Mouse (Mus musculus) granulocyte monocyte progenitor cell, adult 5-6 weeks (primary cell): ENCODE measurements around the gene Zfhx3. TPM values are rescaled to one million over a fixed set of nuclear protein-coding genes. Genes with fewer than 3 reads are reported as not detected.
A peak's percentile ranks its signal among the peaks of the same experiment; 100 is the strongest.

ENCODE experiments used
- ATAC-seq: replicated peaks from 2 replicates; pipeline ENCODE4 v1.8.0; 2016; ENCODE audit warnings: mild to moderate bottlenecking, moderate TSS enrichment, inconsistent platforms; ENCODE audit not compliant: poor library complexity, severe bottlenecking
- total RNA-seq, 2 experiments: library from RNA; stranded (forward) in 1 of 2; stranded (reverse) in 1 of 2; fragments of 200-712, 200-1000 nt in 1 of 2; fragments of >200 nt in 1 of 2; fragmentation: Nextera tagmentation in 1 of 2; gene quantifications; 2 replicates each; pipeline ENCODE4 v1.2.3; 2014 to 2017

The Zfhx3 gene
- total RNA-seq, 2 experiments from 2014 or later, result 0.31 to 0.41 TPM

- no peak for ATAC-seq
Observed at GRCm38 (mm10) chr8:108232326-108232725, 289.9 kb downstream of the Zfhx3 start.

- ATAC-seq, result no peak
Observed at GRCm38 (mm10) chr8:108234481-108234880, 292.0 kb downstream of the Zfhx3 start.

GRCm38 (mm10) chr8:108236715-108237114 is 294.3 kb downstream of the Zfhx3 start:
- ATAC-seq, result no peak

GRCm38 (mm10) chr8:108239531-108239930 is 297.1 kb downstream of the Zfhx3 start:
- no peak for ATAC-seq

- ATAC-seq, result no peak
Observed at GRCm38 (mm10) chr8:108241041-108241690, 298.7 kb downstream of the Zfhx3 start.

- ATAC-seq, result no peak
Observed at GRCm38 (mm10) chr8:108243270-108243669, 300.8 kb downstream of the Zfhx3 start.

- ATAC-seq, result no peak
Observed at GRCm38 (mm10) chr8:108244636-108245494, 302.4 kb downstream of the Zfhx3 start.

- no peak for ATAC-seq
Observed at GRCm38 (mm10) chr8:108245575-108245974, 303.1 kb downstream of the Zfhx3 start.

GRCm38 (mm10) chr8:108246035-108246933 is 303.8 kb downstream of the Zfhx3 start:
- no peak for ATAC-seq

GRCm38 (mm10) chr8:108246934-108247417 is 304.5 kb downstream of the Zfhx3 start:
- ATAC-seq, result no peak

GRCm38 (mm10) chr8:108264593-108265160 is 322.2 kb downstream of the Zfhx3 start:
- no peak for ATAC-seq

GRCm38 (mm10) chr8:108277960-108278359 is 335.5 kb downstream of the Zfhx3 start:
- no peak for ATAC-seq

- 0 out of 2 replicates have a peak, but pooled peaks have one; percentile 10 for ATAC-seq
Observed at GRCm38 (mm10) chr8:108281981-108282380, 339.5 kb downstream of the Zfhx3 start.

- ATAC-seq, result peak; percentile 92
Observed at GRCm38 (mm10) chr8:108286117-108286516, 343.7 kb downstream of the Zfhx3 start.

GRCm38 (mm10) chr8:108300964-108301615 is 358.6 kb downstream of the Zfhx3 start:
- ATAC-seq, result no peak

- no peak for ATAC-seq
Observed at GRCm38 (mm10) chr8:108301654-108302053, 359.2 kb downstream of the Zfhx3 start.

GRCm38 (mm10) chr8:108305368-108305767 is 362.9 kb downstream of the Zfhx3 start:
- ATAC-seq, result no peak

- ATAC-seq, result no peak
Observed at GRCm38 (mm10) chr8:108309525-108310246, 367.2 kb downstream of the Zfhx3 start.

- no peak for ATAC-seq
Observed at GRCm38 (mm10) chr8:108315046-108315445, 372.6 kb downstream of the Zfhx3 start.
